Mouse (Mus musculus): Measurements from ENCODE around the gene Dctn1. TPM values are rescaled to one million over a fixed set of nuclear protein-coding genes. Genes with fewer than 3 reads are reported as not detected.
A peak's percentile ranks its signal among the peaks of the same experiment; 100 is the strongest.

The Dctn1 gene
- total and polyA plus RNA-seq, 3 experiments, result 84.2 to 141 (median 125) TPM

DNA sequence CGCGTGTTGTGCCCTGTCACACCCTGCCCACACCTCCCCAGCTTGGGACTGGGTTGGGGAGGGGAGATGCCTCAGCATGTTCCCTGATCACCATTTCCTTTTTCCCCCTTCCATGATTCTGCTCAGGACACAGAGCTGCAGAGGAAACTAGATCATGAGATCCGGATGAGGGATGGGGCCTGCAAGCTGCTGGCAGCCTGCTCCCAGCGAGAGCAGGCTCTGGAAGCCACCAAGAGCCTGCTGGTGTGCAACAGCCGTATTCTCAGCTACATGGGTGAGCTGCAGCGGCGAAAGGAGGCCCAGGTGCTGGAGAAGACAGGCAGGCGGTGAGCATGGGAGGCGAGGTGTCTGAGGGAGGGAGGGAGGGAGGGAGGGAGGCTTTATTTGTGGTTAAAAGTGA lies 19.9 kb upstream of the Dctn1 start:
- no peak overlapping the region for H3K9ac ChIP-seq (ENCODE audit: low read depth, low read length)
- intact Hi-C loops (cut with DNase I), result no loop called here
- 49% methylated on average over 9 of the region's 9 CpGs for WGBS

GRCm38 (mm10) chr6:83147280-83147679 lies 18.4 kb upstream of the Dctn1 start:
- TF ChIP-seq CTCF (IDR thresholded peaks at IDR 0.05) (no peak), EP300 (IDR thresholded peaks at IDR 0.05; ENCODE audit: insufficient read depth, low read depth, low read length) (no peak), POLR2A (IDR thresholded peaks at IDR 0.05; ENCODE audit: insufficient read depth, low read depth, low read length) (no peak)
- intact Hi-C loops (cut with DNase I), result no loop called here
- Histone ChIP-seq H3K4me1 (ENCODE audit: control insufficient read depth, insufficient read depth, low read length) (0 out of 2 replicates have a peak, but pooled peaks cover 2% of the 10 kb centered on the region), H3K79me2 (replicated peaks; ENCODE audit: control insufficient read depth, insufficient read depth, low read length) (no peaks in the 10 kb centered on the region), H3K4me3 (no peak overlapping the region), H3K27me3 (ENCODE audit: control insufficient read depth, insufficient read depth, low read length) (no peaks in the 10 kb centered on the region), H3K36me3 (ENCODE audit: control insufficient read depth, insufficient read depth, low read length) (no peaks in the 10 kb centered on the region), H3K27ac (no peak overlapping the region), H3K9ac (ENCODE audit: low read depth, low read length) (no peak overlapping the region)
- WGBS, result 56% methylated on average over 7 of the region's 7 CpGs
- DNase-seq, result no peak

More for the DNA sequence above, 19.9 kb upstream of the Dctn1 start:
- H3K4me3 ChIP-seq, result no peak overlapping the region
- no peaks in the 10 kb centered on the region for H3K27me3 ChIP-seq (ENCODE audit: control insufficient read depth, insufficient read depth, low read length)
- TF ChIP-seq CTCF (IDR thresholded peaks at IDR 0.05), result no peak
- no peak for TF ChIP-seq POLR2A (IDR thresholded peaks at IDR 0.05; ENCODE audit: insufficient read depth, low read depth, low read length)
- no peak for TF ChIP-seq EP300 (IDR thresholded peaks at IDR 0.05; ENCODE audit: insufficient read depth, low read depth, low read length)
- H3K36me3 ChIP-seq (ENCODE audit: control insufficient read depth, insufficient read depth, low read length), result no peaks in the 10 kb centered on the region
- no peak for DNase-seq
- H3K27ac ChIP-seq, result no peak overlapping the region
- 0 out of 2 replicates have a peak, but pooled peaks cover 2% of the 10 kb centered on the region for H3K4me1 ChIP-seq (ENCODE audit: control insufficient read depth, insufficient read depth, low read length)
- no peaks in the 10 kb centered on the region for H3K79me2 ChIP-seq (replicated peaks; ENCODE audit: control insufficient read depth, insufficient read depth, low read length)

GRCm38 (mm10) chr6:83151721-83152120 lies 14.0 kb upstream of the Dctn1 start:
- H3K9ac ChIP-seq (ENCODE audit: low read depth, low read length), result no peak overlapping the region
- H3K4me1 ChIP-seq (ENCODE audit: control insufficient read depth, insufficient read depth, low read length), result peaks cover 1% of the 10 kb centered on the region; the same call in 1 of the 2 replicates
- H3K27ac ChIP-seq, result no peak overlapping the region
- 56% methylated on average over 8 of the region's 8 CpGs for WGBS
- DNase-seq, result no peak
- no peaks in the 10 kb centered on the region for H3K36me3 ChIP-seq (ENCODE audit: control insufficient read depth, insufficient read depth, low read length)
- H3K79me2 ChIP-seq (replicated peaks; ENCODE audit: control insufficient read depth, insufficient read depth, low read length), result no peaks in the 10 kb centered on the region
- no peak overlapping the region for H3K4me3 ChIP-seq
- no peaks in the 10 kb centered on the region for H3K27me3 ChIP-seq (ENCODE audit: control insufficient read depth, insufficient read depth, low read length)
- intact Hi-C loops (cut with DNase I), result no loop called here
- no peak for TF ChIP-seq POLR2A (IDR thresholded peaks at IDR 0.05; ENCODE audit: insufficient read depth, low read depth, low read length)
- TF ChIP-seq CTCF (IDR thresholded peaks at IDR 0.05), result no peak
- no peak for TF ChIP-seq EP300 (IDR thresholded peaks at IDR 0.05; ENCODE audit: insufficient read depth, low read depth, low read length)

DNA sequence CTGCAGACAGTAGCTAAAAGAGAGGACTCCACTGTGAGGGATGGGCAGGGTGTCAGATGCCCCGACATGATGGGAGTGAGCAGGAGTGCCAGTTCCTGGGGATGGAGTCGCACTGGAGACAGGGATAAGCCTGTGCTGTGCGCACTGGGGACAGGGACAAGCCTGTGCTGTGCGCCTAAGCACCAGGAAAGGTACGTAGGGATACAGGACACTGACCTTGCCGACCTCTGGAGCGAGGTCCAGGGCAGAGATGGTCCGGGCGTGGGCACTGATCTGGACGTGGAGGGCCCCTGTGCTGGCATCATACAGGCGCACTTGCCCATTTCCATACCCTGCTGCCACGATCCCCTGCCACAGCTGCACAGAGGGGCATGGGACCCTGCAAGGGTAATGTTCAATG lies 12.7 kb upstream of the Dctn1 start:
- H3K36me3 ChIP-seq (ENCODE audit: control insufficient read depth, insufficient read depth, low read length), result no peaks in the 10 kb centered on the region
- H3K27me3 ChIP-seq (ENCODE audit: control insufficient read depth, insufficient read depth, low read length), result no peaks in the 10 kb centered on the region
- no peak overlapping the region for H3K9ac ChIP-seq (ENCODE audit: low read depth, low read length)
- TF ChIP-seq POLR2A (IDR thresholded peaks at IDR 0.05; ENCODE audit: insufficient read depth, low read depth, low read length), result no peak
- no peak for TF ChIP-seq CTCF (IDR thresholded peaks at IDR 0.05)
- no peak for TF ChIP-seq EP300 (IDR thresholded peaks at IDR 0.05; ENCODE audit: insufficient read depth, low read depth, low read length)
- 84% methylated on average over 12 of the region's 12 CpGs for WGBS
- H3K27ac ChIP-seq, result no peak overlapping the region
- H3K4me3 ChIP-seq, result no peak overlapping the region
- H3K4me1 ChIP-seq (ENCODE audit: control insufficient read depth, insufficient read depth, low read length), result peaks cover 1% of the 10 kb centered on the region; the same call in 1 of the 2 replicates
- intact Hi-C loops (cut with DNase I), result no loop called here
- no peaks in the 10 kb centered on the region for H3K79me2 ChIP-seq (replicated peaks; ENCODE audit: control insufficient read depth, insufficient read depth, low read length)
- DNase-seq, result no peak

- intact Hi-C loops (cut with DNase I), result no loop called here
- WGBS, result 76% methylated on average over 5 of the region's 5 CpGs
- no peaks in the 10 kb centered on the region for H3K27me3 ChIP-seq (ENCODE audit: control insufficient read depth, insufficient read depth, low read length)
- no peak overlapping the region for H3K9ac ChIP-seq (ENCODE audit: low read depth, low read length)
- peaks cover 1% of the 10 kb centered on the region; the same call in 1 of the 2 replicates for H3K4me1 ChIP-seq (ENCODE audit: control insufficient read depth, insufficient read depth, low read length)
- H3K79me2 ChIP-seq (replicated peaks; ENCODE audit: control insufficient read depth, insufficient read depth, low read length), result no peaks in the 10 kb centered on the region
- DNase-seq, result no peak
- no peaks in the 10 kb centered on the region for H3K36me3 ChIP-seq (ENCODE audit: control insufficient read depth, insufficient read depth, low read length)
- H3K4me3 ChIP-seq, result no peak overlapping the region
- TF ChIP-seq POLR2A (IDR thresholded peaks at IDR 0.05; ENCODE audit: insufficient read depth, low read depth, low read length), result no peak
- no peak for TF ChIP-seq CTCF (IDR thresholded peaks at IDR 0.05)
- TF ChIP-seq EP300 (IDR thresholded peaks at IDR 0.05; ENCODE audit: insufficient read depth, low read depth, low read length), result no peak
- H3K27ac ChIP-seq, result no peak overlapping the region
These were observed 12.2 kb upstream of the Dctn1 start for GRCm38 (mm10) chr6:83153485-83153884.

DNA sequence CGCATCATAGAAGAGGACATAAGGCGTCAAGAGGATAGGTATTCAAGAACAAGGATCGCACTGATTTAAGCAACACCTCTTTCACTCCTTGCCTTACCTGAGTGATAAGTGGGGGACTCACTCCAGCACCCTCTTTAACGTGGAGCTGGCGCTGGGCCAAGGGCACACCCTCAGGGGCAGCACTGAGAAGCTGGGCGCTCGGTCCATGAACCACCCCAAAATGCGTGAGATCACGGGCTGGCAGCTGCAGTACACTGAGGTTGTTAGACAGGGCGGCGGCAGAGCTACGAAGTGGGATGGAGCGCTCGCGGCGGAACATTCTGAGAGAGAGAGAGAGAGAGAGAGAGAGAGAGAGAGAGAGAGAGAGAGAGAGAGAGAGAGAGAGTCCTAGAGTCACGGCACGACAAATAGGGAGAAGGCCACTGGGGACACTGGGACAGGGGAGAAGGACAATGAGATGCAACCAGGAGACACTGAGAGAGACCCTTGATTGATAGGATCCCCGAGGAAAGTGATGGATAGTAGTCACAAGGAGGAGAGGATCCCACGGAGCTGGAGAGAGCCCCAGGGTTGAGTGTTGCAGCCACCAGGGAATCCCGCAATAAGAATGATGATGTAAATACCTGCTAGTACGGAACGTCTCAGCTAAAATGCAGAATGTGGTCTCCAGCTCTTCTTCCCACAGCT lies 10.0 kb upstream of the Dctn1 start:
- WGBS, result 12% methylated on average over 23 of the region's 23 CpGs
- no peaks in the 10 kb centered on the region for H3K79me2 ChIP-seq (replicated peaks; ENCODE audit: control insufficient read depth, insufficient read depth, low read length)
- H3K9ac ChIP-seq (ENCODE audit: low read depth, low read length), result peak overlapping the region; percentile 53
- H3K4me1 ChIP-seq (ENCODE audit: control insufficient read depth, insufficient read depth, low read length), result peaks cover 1% of the 10 kb centered on the region; the same call in 1 of the 2 replicates
- H3K27ac ChIP-seq, result no peak overlapping the region
- intact Hi-C loops (cut with DNase I), result no loop called here
- H3K27me3 ChIP-seq (ENCODE audit: control insufficient read depth, insufficient read depth, low read length), result no peaks in the 10 kb centered on the region
- H3K36me3 ChIP-seq (ENCODE audit: control insufficient read depth, insufficient read depth, low read length), result no peaks in the 10 kb centered on the region
- peak in 1 of 2 experiments; percentile 33 for DNase-seq
- peak overlapping the region; percentile 52 for H3K4me3 ChIP-seq
- no peak for TF ChIP-seq CTCF (IDR thresholded peaks at IDR 0.05)
- TF ChIP-seq POLR2A (IDR thresholded peaks at IDR 0.05; ENCODE audit: insufficient read depth, low read depth, low read length), result no peak
- TF ChIP-seq EP300 (IDR thresholded peaks at IDR 0.05; ENCODE audit: insufficient read depth, low read depth, low read length), result no peak

All from heart, adult 2 months (tissue).